ENCODE assay signal across 9 mouse cellular contexts in the genomic region with DNA sequence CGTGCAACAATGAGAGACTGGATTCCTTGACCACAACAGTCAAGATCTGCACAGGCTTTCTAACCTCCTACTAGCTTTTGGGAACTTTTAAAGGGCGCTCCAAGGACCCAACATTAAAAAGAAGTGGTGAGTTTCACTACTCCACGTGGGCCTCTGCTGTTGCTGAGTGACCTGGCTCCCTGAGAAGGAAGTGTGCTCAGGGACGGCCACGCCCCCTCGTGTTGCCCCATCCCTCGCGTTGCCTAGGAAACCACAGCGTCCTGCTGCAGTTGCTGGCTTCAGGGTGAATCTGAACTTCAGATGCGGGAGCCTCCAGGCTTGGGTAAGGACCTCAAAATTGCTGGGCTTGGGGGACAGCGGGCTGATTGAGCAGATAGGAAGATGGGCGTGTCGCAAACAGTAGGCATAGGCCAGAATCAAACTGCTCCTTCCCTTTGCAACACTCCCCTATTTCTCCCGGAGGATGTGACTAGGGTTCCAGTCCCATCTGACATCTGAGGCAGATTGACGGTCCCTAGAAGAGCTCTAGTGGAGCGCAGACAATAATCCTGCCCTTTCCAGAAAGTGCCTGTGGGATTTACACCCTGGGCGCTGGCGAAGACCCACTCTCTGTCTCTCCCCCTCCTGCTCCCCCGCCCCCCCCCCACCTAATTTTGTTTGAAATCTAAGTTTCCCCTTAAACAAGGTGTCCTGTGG. TPM values are rescaled to one million over a fixed set of nuclear protein-coding genes. Genes with fewer than 3 reads are reported as not detected.
DNase-seq lines count a peak whose midpoint lies in the region; ATAC-seq lines count a peak whose summit lies in the region.
"Had no signal": no experiment of that assay in that cellular context is flagged by ENCODE, and none has a peak within 500 bp of the region (broad histone marks: within the 10 kb centered on the region; RNA-seq: fewer than 3 reads in every experiment).

A gene (plus strand): TSS at position 238 of the 696 bp plus-strand sequence.

- no peaks in the 10 kb centered on the region for H3K36me3 ChIP-seq in embryonic facial prominence, embryonic 10.5 days (replicated peaks)
- no peaks in the 10 kb centered on the region for H3K36me3 ChIP-seq in heart, embryonic 11.5 days (ENCODE audit: control insufficient read depth, insufficient read depth, low read length)
- H3K36me3 ChIP-seq in kidney, embryonic 15.5 days = no peaks in the 10 kb centered on the region
- H3K36me3 ChIP-seq in liver, embryonic 11.5 days (ENCODE audit: control insufficient read depth, insufficient read depth, low read length) = no peaks in the 10 kb centered on the region
- H3K36me3 ChIP-seq in splenic B cell, adult 2 months (ENCODE audit: control insufficient read depth, insufficient read depth, low read length, poor library complexity, severe bottlenecking) = no peaks in the 10 kb centered on the region
- H3K36me3 ChIP-seq: limb, embryonic 15.5 days had no signal

- ATAC-seq in heart, embryonic 11.5 days (replicated peaks; ENCODE audit: insufficient number of reproducible peaks, low FRiP score, low TSS enrichment) = no peak
- ATAC-seq in kidney, embryonic 15.5 days (replicated peaks; ENCODE audit: low FRiP score) = peak; percentile 87
- ATAC-seq in liver, embryonic 11.5 days (replicated peaks; ENCODE audit: low FRiP score) = no peak

- no peaks in the 10 kb centered on the region for H3K27me3 ChIP-seq in embryonic facial prominence, embryonic 10.5 days (replicated peaks; ENCODE audit: low read depth, poor library complexity, severe bottlenecking)
- 0 out of 2 replicates have a peak, but pooled peaks cover 4% of the 10 kb centered on the region for H3K27me3 ChIP-seq in heart, embryonic 11.5 days (ENCODE audit: control insufficient read depth, insufficient read depth, low read length)
- H3K27me3 ChIP-seq in kidney, embryonic 15.5 days = no peaks in the 10 kb centered on the region
- H3K27me3 ChIP-seq in liver, embryonic 11.5 days (replicated peaks; ENCODE audit: control insufficient read depth, insufficient read depth, low read length) = no peaks in the 10 kb centered on the region
- no peaks in the 10 kb centered on the region for H3K27me3 ChIP-seq in splenic B cell, adult 2 months (ENCODE audit: control insufficient read depth, insufficient read depth, low read length, poor library complexity, severe bottlenecking)

- H3K27ac ChIP-seq in embryonic facial prominence, embryonic 10.5 days (replicated peaks) = peak within 1 kb of the TSS; percentile 61
- no peak within 1 kb of the TSS for H3K27ac ChIP-seq in heart, embryonic 11.5 days (ENCODE audit: low read depth, low read length)
- peak within 1 kb of the TSS; percentile 58 for H3K27ac ChIP-seq in kidney, embryonic 15.5 days
- H3K27ac ChIP-seq in liver, embryonic 11.5 days (ENCODE audit: low read depth, low read length) = no peak within 1 kb of the TSS
- H3K27ac ChIP-seq: limb, embryonic 15.5 days had no signal

- H3K9me3 ChIP-seq in embryonic facial prominence, embryonic 10.5 days = no peaks in the 10 kb centered on the region
- H3K9me3 ChIP-seq in heart, embryonic 11.5 days (replicated peaks; ENCODE audit: control insufficient read depth, low read length) = no peaks in the 10 kb centered on the region
- no peaks in the 10 kb centered on the region for H3K9me3 ChIP-seq in kidney, embryonic 15.5 days (replicated peaks)
- H3K9me3 ChIP-seq in liver, embryonic 11.5 days (ENCODE audit: control insufficient read depth, low read length) = no peaks in the 10 kb centered on the region
- H3K9me3 ChIP-seq: limb, embryonic 15.5 days had no signal

- H3K9ac ChIP-seq in heart, embryonic 11.5 days (ENCODE audit: low read depth, low read length) = no peak within 1 kb of the TSS
- 0 out of 2 replicates have a peak within 1 kb of the TSS, but pooled peaks have one; percentile 1 for H3K9ac ChIP-seq in kidney, embryonic 15.5 days
- no peak within 1 kb of the TSS for H3K9ac ChIP-seq in liver, embryonic 11.5 days (ENCODE audit: low read depth, low read length)
- H3K9ac ChIP-seq: limb, embryonic 15.5 days had no signal

- WGBS in embryonic facial prominence, embryonic 10.5 days = 12% methylated on average over 19 of the region's 19 CpGs
- WGBS in heart, embryonic 11.5 days (ENCODE audit: insufficient replicate concordance) = 14% methylated on average over 19 of the region's 19 CpGs
- WGBS in kidney, embryonic 15.5 days = 11% methylated on average over 19 of the region's 19 CpGs
- 19% methylated on average over 19 of the region's 19 CpGs for WGBS in liver, embryonic 11.5 days

- H3K4me2 ChIP-seq in heart, embryonic 11.5 days = peak within 1 kb of the TSS; percentile 49
- H3K4me2 ChIP-seq in kidney, embryonic 15.5 days = peak within 1 kb of the TSS; percentile 55
- H3K4me2 ChIP-seq in liver, embryonic 11.5 days = peak within 1 kb of the TSS; percentile 35; the same call in 1 of the 2 replicates
- H3K4me2 ChIP-seq: limb, embryonic 15.5 days had no signal

- peak; percentile 30 to 60 for DNase-seq in cerebellum, postnatal 10 days
- no peak for DNase-seq in cerebellum, postnatal 36 days
- peak; percentile 87 for DNase-seq in embryonic facial prominence, embryonic 10.5 days (ENCODE audit: low spot score)
- peak; percentile 71 for DNase-seq in liver, embryonic 11.5 days (ENCODE audit: low spot score)
- peak; percentile 91 for DNase-seq in monocyte, adult 2 months (ENCODE audit: low read depth in 1 of 2, low spot score in 2 of 2)
- DNase-seq in splenic B cell, adult 2 months (ENCODE audit: low read depth, low spot score) = peak; percentile 91

- peak within 1 kb of the TSS; percentile 44 for H3K4me3 ChIP-seq in embryonic facial prominence, embryonic 10.5 days
- H3K4me3 ChIP-seq in heart, embryonic 11.5 days (ENCODE audit: low read depth, low read length) = no peak within 1 kb of the TSS
- H3K4me3 ChIP-seq in kidney, embryonic 15.5 days (replicated peaks) = no peak within 1 kb of the TSS
- no peak within 1 kb of the TSS for H3K4me3 ChIP-seq in liver, embryonic 11.5 days (ENCODE audit: low read depth, low read length)
- H3K4me3 ChIP-seq: limb, embryonic 15.5 days had no signal

- H3K4me1 ChIP-seq in embryonic facial prominence, embryonic 10.5 days = peaks cover 14% of the 10 kb centered on the region
- no peaks in the 10 kb centered on the region for H3K4me1 ChIP-seq in heart, embryonic 11.5 days (ENCODE audit: control insufficient read depth, insufficient read depth, low read length)
- H3K4me1 ChIP-seq in kidney, embryonic 15.5 days = peaks cover 12% of the 10 kb centered on the region
- H3K4me1 ChIP-seq in liver, embryonic 11.5 days (replicated peaks; ENCODE audit: control insufficient read depth, insufficient read depth, low read length) = 0 out of 2 replicates have a peak, but pooled peaks cover 3% of the 10 kb centered on the region

RNA-seq across cellular contexts. Expression of the gene that starts here (rescaled TPM):
- polyA plus RNA-seq in embryonic facial prominence, embryonic 10.5 days (2016; fragmentation: Nextera tagmentation; extraction: Ambion mirVana) = 0.05 and 0.08 TPM in 2 replicates
- polyA plus RNA-seq in heart, embryonic 11.5 days (2014; fragmentation: Nextera tagmentation; extraction: Ambion mirVana) = 0.07 and 0.21 TPM in 2 replicates
- polyA plus RNA-seq in kidney, embryonic 15.5 days (2015; fragmentation: Nextera tagmentation; extraction: Ambion mirVana) = 0.35 and 0.58 TPM in 2 replicates
- 0.04 and 0.10 TPM in 2 replicates for polyA plus RNA-seq in liver, embryonic 11.5 days (2014; fragmentation: Nextera tagmentation; extraction: Ambion mirVana)

Comparison
In these comparisons a context has a peak if more than half of its experiments do, and no peak if none do; other contexts are left out.
1. DNase-seq: peak in cerebellum, postnatal 10 days (2 of 2), monocyte, adult 2 months (2 of 2) and splenic B cell, adult 2 months (single experiment); none in cerebellum, postnatal 36 days (0 of 2).
2. Peak in DNase-seq, H3K4me3 ChIP-seq and H3K27ac ChIP-seq in embryonic facial prominence, embryonic 10.5 days; RNA of the gene not detected or under 1 TPM.
3. Peak in ATAC-seq, H3K27ac ChIP-seq, H3K9ac ChIP-seq and H3K4me2 ChIP-seq in kidney, embryonic 15.5 days; RNA of the gene not detected or under 1 TPM.
4. Peak in DNase-seq and H3K4me2 ChIP-seq in liver, embryonic 11.5 days; RNA of the gene not detected or under 1 TPM.
5. Peak in every context shown above with its lines, with median percentiles within 50 percentile points of each other: H3K4me2 ChIP-seq.